Mouse (Mus musculus) cerebellum, adult 2 months (tissue): ENCODE data around the gene Eomes. TPM values are rescaled to one million over a fixed set of nuclear protein-coding genes. Genes with fewer than 3 reads are reported as not detected.

Experiments used
- DNase-seq, 2 experiments: peaks; one replicate each; pipeline ENCODE4 v3.0.0; 2021
- H3K27ac ChIP-seq: fragments of 200-500 bp; 2 replicates; pipeline ENCODE4 v1.5.1; 2012; ENCODE audit warnings: low read length, control low read depth, inconsistent platforms; ENCODE audit not compliant: insufficient read depth
- H3K27me3 ChIP-seq: fragments of 200-500 bp; 2 replicates; pipeline ENCODE4 v1.6.1; 2012; ENCODE audit warnings: inconsistent platforms, mild to moderate bottlenecking, low read length, moderate library complexity; ENCODE audit not compliant: control insufficient read depth, insufficient read depth
- H3K4me1 ChIP-seq: fragments of 200-500 bp; 2 replicates; pipeline ENCODE4 v1.6.1; 2011; ENCODE audit warnings: low read length; ENCODE audit not compliant: control insufficient read depth, insufficient read depth
- H3K4me3 ChIP-seq: fragments of 200-500 bp; replicated peaks from 2 replicates; pipeline ENCODE3; 2011; ENCODE audit warnings: mild to moderate bottlenecking, low read depth, low read length, control low read depth; ENCODE audit not compliant: insufficient read depth
- CTCF ChIP-seq: fragments of 200-500 bp; IDR thresholded peaks from 2 replicates; pipeline ENCODE4 v1.5.1; 2011; ENCODE audit warnings: low read depth, mild to moderate bottlenecking, control low read depth, low read length, moderate library complexity, borderline replicate concordance; ENCODE audit not compliant: insufficient read depth
- POLR2A ChIP-seq: fragments of 200-500 bp; IDR thresholded peaks from 2 replicates; pipeline ENCODE4 v1.6.1; 2011; ENCODE audit warnings: low read length, control low read depth, borderline replicate concordance; ENCODE audit not compliant: insufficient read depth
- WGBS: fragments of 180-500 bp; shearing (Covaris S2); methylation state at CpG from one replicate; pipeline ENCODE4 v1.1.7; 2018; 5-methylcytosine and 5-hydroxymethylcytosine counted together
- polyA plus RNA-seq: library from polyadenylated mRNA; depleted of rRNA; stranded (reverse); fragments of >200 nt; gene quantifications from 2 replicates; pipeline ENCODE4 v1.2.3, GENCODE M21; 2012

The Eomes gene
- polyA plus RNA-seq, 1 experiment, result 6.0 TPM

DNA sequence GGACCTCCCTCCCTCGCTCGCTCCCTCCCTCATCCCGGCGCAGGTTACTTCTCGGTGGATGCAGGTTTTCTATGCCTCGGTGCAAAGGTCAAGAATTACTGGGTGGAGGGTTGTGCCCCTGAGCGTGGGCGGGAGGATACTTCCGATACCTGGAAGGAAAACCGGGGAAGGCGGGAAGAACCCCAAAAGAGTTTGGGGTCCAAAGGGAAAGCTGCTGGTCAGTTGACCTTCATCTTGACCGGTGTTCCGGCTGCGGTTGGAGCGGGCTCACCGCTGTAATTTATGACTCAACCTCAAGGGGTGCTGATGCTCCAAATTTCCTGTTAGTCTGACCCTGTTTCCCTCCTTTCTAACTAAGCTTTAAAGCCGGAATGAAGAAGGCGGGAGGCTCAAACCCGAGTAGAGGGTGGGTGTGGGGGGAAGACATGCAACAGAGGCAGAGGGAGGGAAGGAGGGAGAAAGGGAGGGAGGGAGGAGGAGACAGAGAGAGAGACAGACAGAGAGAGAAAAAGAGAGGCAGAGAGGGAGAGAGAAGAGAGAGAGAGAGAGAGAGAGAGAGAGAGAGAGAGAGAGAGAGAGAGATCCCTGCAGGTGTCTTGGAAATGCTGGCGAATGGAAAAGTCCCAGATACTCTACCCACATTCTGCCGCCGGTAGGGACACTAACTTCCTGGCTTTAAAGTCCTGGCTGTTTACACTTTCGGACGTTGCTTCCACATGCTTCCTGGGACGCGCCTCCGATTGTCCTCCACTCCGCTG is 10.3 kb downstream of the Eomes start:
- H3K27me3 ChIP-seq, result no peaks in the 10 kb centered on the region
- no peak overlapping the region for H3K27ac ChIP-seq
- TF ChIP-seq POLR2A (no peak), CTCF (peak; percentile 38; the same call in 1 of the 2 replicates)
- H3K4me1 ChIP-seq, result peaks cover 3% of the 10 kb centered on the region; the same call in 1 of the 2 replicates
- WGBS, result 1% methylated on average over 28 of the region's 28 CpGs
- H3K4me3 ChIP-seq, result peak overlapping the region; percentile 97
- DNase-seq, result peak; percentile 78 to 84

GRCm38 (mm10) chr9:118488896-118489578 is 11.0 kb downstream of the Eomes start:
- Histone ChIP-seq H3K27me3 (no peaks in the 10 kb centered on the region), H3K4me1 (peaks cover 3% of the 10 kb centered on the region; the same call in 1 of the 2 replicates), H3K4me3 (peak overlapping the region; percentile 97), H3K27ac (no peak overlapping the region)
- DNase-seq, result peak in 1 of 2 experiments; percentile 44
- 6% methylated on average over 20 of the region's 20 CpGs for WGBS
- TF ChIP-seq CTCF (no peak), POLR2A (no peak)

DNA sequence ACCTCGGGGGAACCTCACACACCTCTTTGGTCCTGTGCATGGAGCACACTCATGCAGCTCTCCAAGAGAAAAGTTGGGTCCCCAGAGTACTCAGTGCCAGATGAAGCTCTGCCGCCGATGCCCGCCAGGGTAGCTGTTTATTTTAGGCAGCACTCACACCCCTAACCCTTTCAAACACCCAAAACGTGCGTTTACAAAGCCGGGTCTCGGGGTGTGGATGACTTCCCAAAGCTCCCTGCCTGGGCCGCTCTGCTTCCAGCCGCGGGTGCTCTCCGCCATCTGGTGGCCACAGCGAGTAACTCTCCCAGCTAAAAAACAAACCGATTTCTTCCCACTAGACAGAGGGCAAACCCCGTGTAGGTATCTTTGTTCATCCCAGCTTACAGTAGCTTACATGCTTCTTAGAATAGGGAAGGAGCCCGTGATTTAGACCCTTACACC is 11.6 kb downstream of the Eomes start:
- WGBS, result under 1% methylated on average over 16 of the region's 16 CpGs
- H3K27me3 ChIP-seq, result no peaks in the 10 kb centered on the region
- TF ChIP-seq POLR2A (no peak), CTCF (peak; percentile 94)
- H3K4me3 ChIP-seq, result peak overlapping the region; percentile 45
- peaks cover 3% of the 10 kb centered on the region; the same call in 1 of the 2 replicates for H3K4me1 ChIP-seq
- no peak overlapping the region for H3K27ac ChIP-seq
- peak; percentile 78 to 87 for DNase-seq

DNA sequence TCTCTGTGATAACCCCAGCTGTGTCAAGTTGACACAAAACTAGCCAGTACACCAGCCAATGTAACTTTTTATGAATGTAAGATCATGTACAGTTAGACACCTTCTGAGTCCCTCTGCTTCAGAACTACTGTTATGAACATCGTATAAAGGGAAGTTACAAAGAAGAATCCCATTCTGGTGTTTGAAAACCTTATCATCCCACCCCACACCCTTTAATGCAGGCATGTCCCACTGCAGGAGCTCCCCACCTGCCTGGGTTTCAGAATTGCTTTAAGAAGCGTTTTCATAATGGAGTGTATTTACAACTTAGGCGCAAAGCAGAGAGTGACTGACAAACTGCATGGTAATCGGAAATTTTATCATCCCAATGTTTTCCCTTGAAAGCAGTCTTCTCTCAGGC is 13.2 kb downstream of the Eomes start:
- TF ChIP-seq CTCF (no peak), POLR2A (no peak)
- WGBS, result 88% methylated on average over 4 of the region's 4 CpGs
- Histone ChIP-seq H3K27me3 (no peaks in the 10 kb centered on the region), H3K27ac (no peak overlapping the region), H3K4me1 (peaks cover 3% of the 10 kb centered on the region; the same call in 1 of the 2 replicates), H3K4me3 (no peak overlapping the region)
- DNase-seq, result no peak

DNA sequence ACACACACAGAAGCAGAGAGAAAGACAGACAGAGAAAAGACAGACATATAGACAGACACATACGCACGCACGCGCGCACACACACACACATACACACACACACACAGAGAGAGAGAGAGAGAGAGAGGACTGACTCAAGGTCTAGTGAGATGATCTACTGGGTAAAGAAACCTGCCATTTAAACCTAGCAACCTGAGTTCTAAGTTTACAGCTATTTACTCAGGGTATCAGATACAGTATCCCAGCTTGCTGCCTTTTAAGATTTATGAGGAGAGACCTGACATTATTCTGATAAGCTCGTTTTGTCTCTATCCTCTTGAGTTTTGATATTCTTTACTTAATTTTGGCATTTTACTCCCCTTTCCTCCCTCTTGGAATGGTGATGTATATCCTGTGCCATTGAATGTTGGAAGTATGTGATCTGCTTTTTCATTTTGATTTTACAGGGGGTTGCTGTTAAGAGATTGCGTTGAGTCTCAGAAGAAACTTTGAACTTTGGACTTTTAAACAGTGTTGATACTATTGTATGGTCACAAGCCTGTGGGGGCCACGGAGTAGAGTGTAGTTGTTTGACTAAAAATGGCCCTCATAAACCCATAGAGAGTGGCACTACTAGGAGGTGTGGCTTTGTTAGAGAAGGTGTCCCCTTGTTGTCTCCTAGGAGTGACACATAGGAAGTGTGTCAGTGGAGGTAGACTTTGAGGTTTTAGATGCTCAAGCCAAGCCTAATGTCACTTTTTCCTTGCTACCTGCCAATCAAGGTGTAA is 15.1 kb downstream of the Eomes start:
- no peak for DNase-seq
- no peak for TF ChIP-seq POLR2A
- no peak for TF ChIP-seq CTCF
- Histone ChIP-seq H3K4me3 (no peak overlapping the region), H3K4me1 (peaks cover 3% of the 10 kb centered on the region; the same call in 1 of the 2 replicates), H3K27me3 (no peaks in the 10 kb centered on the region), H3K27ac (no peak overlapping the region)
- WGBS, result 87% methylated on average over 8 of the region's 8 CpGs

GRCm38 (mm10) chr9:118494106-118494505 is 16.1 kb downstream of the Eomes start:
- H3K4me1 ChIP-seq, result no peaks in the 10 kb centered on the region; the same call in 1 of the 2 replicates
- no peak overlapping the region for H3K27ac ChIP-seq
- TF ChIP-seq CTCF (peak; percentile 7; the same call in 1 of the 2 replicates), POLR2A (no peak)
- H3K4me3 ChIP-seq, result no peak overlapping the region
- H3K27me3 ChIP-seq, result no peaks in the 10 kb centered on the region
- 93% methylated on average over 5 of the region's 5 CpGs for WGBS
- DNase-seq, result no peak

GRCm38 (mm10) chr9:118495933-118496332 is 17.9 kb downstream of the Eomes start:
- 92% methylated on average over 3 of the region's 3 CpGs for WGBS
- no peak overlapping the region for H3K4me3 ChIP-seq
- no peaks in the 10 kb centered on the region for H3K27me3 ChIP-seq
- DNase-seq, result no peak
- TF ChIP-seq CTCF, result no peak
- TF ChIP-seq POLR2A, result no peak
- H3K4me1 ChIP-seq, result no peaks in the 10 kb centered on the region
- no peak overlapping the region for H3K27ac ChIP-seq
